8 mouse cellular contexts compared by ENCODE assay signal in the genomic region with DNA sequence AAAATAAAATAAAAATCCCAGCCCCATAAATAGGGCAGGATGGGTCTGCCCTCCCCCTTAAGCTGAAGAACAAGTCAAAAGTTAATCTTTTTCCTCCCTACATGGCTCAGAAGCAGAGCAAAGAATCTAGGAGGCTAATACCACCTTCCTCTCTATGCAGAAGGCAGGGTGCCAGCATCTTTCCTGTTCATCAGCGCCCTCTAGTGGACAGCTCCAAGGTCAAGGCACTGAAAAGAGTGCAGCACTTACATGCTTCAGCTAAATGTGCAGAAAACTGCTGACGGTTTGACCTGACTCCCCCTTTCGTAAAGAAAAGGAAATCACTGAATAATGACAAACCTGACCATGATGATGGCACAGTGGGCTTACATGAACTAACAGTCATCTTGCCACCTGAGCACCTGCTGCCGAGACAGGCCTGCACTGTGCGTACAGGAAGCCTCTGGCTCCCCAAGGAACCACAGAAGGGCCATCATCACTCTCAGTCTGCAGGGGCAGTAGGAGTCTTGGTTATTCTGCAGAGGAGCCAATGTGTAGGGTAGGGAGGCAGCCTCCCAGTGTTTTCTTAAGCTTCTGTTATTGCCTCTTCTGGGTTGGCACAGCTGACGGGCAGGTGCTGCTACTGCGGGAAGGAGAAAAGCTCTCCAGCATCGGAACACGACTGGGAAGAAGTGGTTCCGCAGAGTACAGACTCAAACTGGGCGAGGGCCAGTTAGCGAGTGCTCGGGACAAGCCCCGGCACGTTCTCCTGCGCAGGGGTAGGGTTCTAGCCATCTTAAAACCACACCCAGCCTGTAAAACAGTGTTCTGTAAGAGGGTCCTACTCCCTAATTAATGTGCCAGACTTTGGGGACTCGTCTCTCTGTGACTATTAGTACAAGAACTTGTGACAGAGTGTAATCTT.
DNase-seq lines count a peak whose midpoint lies in the region; ATAC-seq lines count a peak whose summit lies in the region.

No protein-coding gene starts in this region.

- ATAC-seq in hindbrain, embryonic 16.5 days, result peak; percentile 76

- H3K9me3 ChIP-seq in hindbrain, embryonic 16.5 days (ENCODE audit: control insufficient read depth, low read length), result no peaks in the 10 kb centered on the region

- peak; percentile 63 for DNase-seq in T-cell, adult 2 months (ENCODE audit: low spot score)
- DNase-seq in cerebellum, adult 9-11 months, result peak; percentile 70
- peak; percentile 51 to 79 for DNase-seq in frontal cortex, postnatal 10 days (ENCODE audit: low spot score in 2 of 2)
- peak; percentile 71 to 92 for DNase-seq in layer of hippocampus, postnatal 25 days (ENCODE audit: extremely low spot score in 1 of 2, low spot score in 1 of 2)
- DNase-seq in lung, postnatal 25 days (ENCODE audit: low spot score), result peak; percentile 73
- peak; percentile 86 for DNase-seq in retina, postnatal 1 day
- peak; percentile 92 for DNase-seq in thymus, postnatal 4 days

- no peaks in the 10 kb centered on the region for H3K4me1 ChIP-seq in hindbrain, embryonic 16.5 days (ENCODE audit: control insufficient read depth, insufficient read depth, low read depth, low read length)

- H3K4me3 ChIP-seq in hindbrain, embryonic 16.5 days (ENCODE audit: low read length), result no peak overlapping the region

- WGBS in hindbrain, embryonic 16.5 days, result 73% methylated on average over 17 of the region's 17 CpGs

- H3K9ac ChIP-seq in hindbrain, embryonic 16.5 days (ENCODE audit: low read depth, low read length), result no peak overlapping the region

- H3K27me3 ChIP-seq in hindbrain, embryonic 16.5 days (replicated peaks; ENCODE audit: control insufficient read depth, insufficient read depth, low read length), result no peaks in the 10 kb centered on the region

- H3K27ac ChIP-seq in hindbrain, embryonic 16.5 days (ENCODE audit: low read depth, low read length), result peak overlapping the region; percentile 46

- no peak overlapping the region for H3K4me2 ChIP-seq in hindbrain, embryonic 16.5 days (ENCODE audit: low read length)

- peaks cover 9% of the 10 kb centered on the region for H3K36me3 ChIP-seq in hindbrain, embryonic 16.5 days (ENCODE audit: control insufficient read depth, insufficient read depth, low read length)
